Mouse (Mus musculus): ENCODE results near the gene Fam196a.

- TF ChIP-seq POLR2A (IDR thresholded peaks at IDR 0.05; ENCODE audit: low read depth, low read length) (no peak), CTCF (IDR thresholded peaks at IDR 0.05; ENCODE audit: borderline replicate concordance, insufficient read depth, low read length) (no peak)
Observed at GRCm38 (mm10) chr7:134840066-134840465, 98.2 kb downstream of the Fam196a start.

Measured in embryonic fibroblast, embryonic 13.5 days (primary cell).